Mouse (Mus musculus) stomach, embryonic 15.5 days (tissue): ENCODE data around the gene Col5a2. TPM values are rescaled to one million over a fixed set of nuclear protein-coding genes. Genes with fewer than 3 reads are reported as not detected.
"Not testable (repeated sequence)": the region's sequence is repeated elsewhere in the genome, so short reads cannot be mapped to it uniquely, and the experiment has no call there.

Experiments
- ATAC-seq: fragments of 200-750 bp; cut with Nextera tagmentation; 2 replicates; pipeline ENCODE4 v1.8.0; 2017; ENCODE audit warnings: low read depth, moderate number of reproducible peaks, moderate TSS enrichment; ENCODE audit not compliant: insufficient read depth, low FRiP score
- H3K27ac ChIP-seq: fragments of 300-500 bp; sonication (generic); 2 replicates; pipeline ENCODE4 v1.5.1; 2015; ENCODE audit warnings: mild to moderate bottlenecking, inconsistent platforms
- H3K27me3 ChIP-seq: fragments of 300-500 bp; sonication (generic); replicated peaks from 2 replicates; pipeline ENCODE4 v1.6.1; 2015; ENCODE audit warnings: inconsistent platforms
- H3K36me3 ChIP-seq: fragments of 300-500 bp; sonication (generic); 2 replicates; pipeline ENCODE4 v1.6.1; 2015; ENCODE audit warnings: inconsistent platforms
- H3K4me1 ChIP-seq: fragments of 300-500 bp; sonication (generic); 2 replicates; pipeline ENCODE4 v1.6.1; 2015; ENCODE audit warnings: inconsistent platforms
- H3K4me2 ChIP-seq: fragments of 300-500 bp; sonication (generic); 2 replicates; pipeline ENCODE4 v1.6.1; 2015; ENCODE audit warnings: mild to moderate bottlenecking, inconsistent platforms
- H3K4me3 ChIP-seq: fragments of 300-500 bp; sonication (generic); replicated peaks from 2 replicates; pipeline ENCODE4 v1.5.1; 2015; ENCODE audit warnings: inconsistent platforms
- H3K9ac ChIP-seq: fragments of 300-500 bp; sonication (generic); 2 replicates; pipeline ENCODE4 v1.6.1; 2015; ENCODE audit warnings: inconsistent platforms
- H3K9me3 ChIP-seq: fragments of 300-500 bp; sonication (generic); 2 replicates; pipeline ENCODE4 v1.6.1; 2016; ENCODE audit warnings: inconsistent platforms
- WGBS: fragments of 180-500 bp; shearing (Covaris S2); methylation state at CpG from one replicate; pipeline ENCODE4 v1.1.7; 2015; 5-methylcytosine and 5-hydroxymethylcytosine counted together
- polyA plus RNA-seq: library from polyadenylated mRNA; unstranded; fragments of >200 nt; fragmentation: Nextera tagmentation; extraction: Ambion mirVana; gene quantifications from 2 replicates; pipeline ENCODE4 v1.2.1, GENCODE M21; 2015

Col5a2 gene
- 91.0 and 95.4 TPM in 2 replicates for polyA plus RNA-seq

- Histone ChIP-seq H3K9ac (peak within 1 kb of the TSS; percentile 48), H3K4me1 (no peaks in the 10 kb centered on the region), H3K4me3 (peak within 1 kb of the TSS; percentile 46), H3K9me3 (no peaks in the 10 kb centered on the region), H3K27ac (peak within 1 kb of the TSS; percentile 94), H3K4me2 (peak within 1 kb of the TSS; percentile 42), H3K27me3 (no peaks in the 10 kb centered on the region), H3K36me3 (no peaks in the 10 kb centered on the region)
- ATAC-seq = peak; percentile 39; the same call in 1 of the 2 replicates
- WGBS = 9% methylated on average over 12 of the region's 12 CpGs
These were observed at the start of gene Col5a2 for GRCm38 (mm10) chr1:45502865-45503332. Gene Col5a2, minus strand, starts transcription at chr1:45503282.

- Histone ChIP-seq H3K27me3 (no peaks in the 10 kb centered on the region), H3K4me3 (no peak overlapping the region), H3K27ac (no peak overlapping the region), H3K4me2 (no peak overlapping the region), H3K36me3 (no peaks in the 10 kb centered on the region), H3K4me1 (no peaks in the 10 kb centered on the region), H3K9ac (no peak overlapping the region), H3K9me3 (no peaks in the 10 kb centered on the region)
- WGBS = 50% methylated on average over 4 of the region's 4 CpGs
- no peak for ATAC-seq
These were observed 47.4 kb upstream of the Col5a2 start for GRCm38 (mm10) chr1:45550531-45550930.

GRCm38 (mm10) chr1:45541888-45542287, 38.8 kb upstream of the Col5a2 start:
- H3K4me2 ChIP-seq = no peak overlapping the region
- H3K27me3 ChIP-seq = no peaks in the 10 kb centered on the region
- H3K27ac ChIP-seq = peak overlapping the region; percentile 58; the same call in 1 of the 2 replicates
- H3K4me1 ChIP-seq = no peaks in the 10 kb centered on the region
- no peaks in the 10 kb centered on the region for H3K9me3 ChIP-seq
- no peak overlapping the region for H3K4me3 ChIP-seq
- peak; percentile 74; the same call in 1 of the 2 replicates for ATAC-seq
- H3K36me3 ChIP-seq = no peaks in the 10 kb centered on the region
- WGBS = 5% methylated on average over 1 of the region's 1 CpGs
- no peak overlapping the region for H3K9ac ChIP-seq

DNA sequence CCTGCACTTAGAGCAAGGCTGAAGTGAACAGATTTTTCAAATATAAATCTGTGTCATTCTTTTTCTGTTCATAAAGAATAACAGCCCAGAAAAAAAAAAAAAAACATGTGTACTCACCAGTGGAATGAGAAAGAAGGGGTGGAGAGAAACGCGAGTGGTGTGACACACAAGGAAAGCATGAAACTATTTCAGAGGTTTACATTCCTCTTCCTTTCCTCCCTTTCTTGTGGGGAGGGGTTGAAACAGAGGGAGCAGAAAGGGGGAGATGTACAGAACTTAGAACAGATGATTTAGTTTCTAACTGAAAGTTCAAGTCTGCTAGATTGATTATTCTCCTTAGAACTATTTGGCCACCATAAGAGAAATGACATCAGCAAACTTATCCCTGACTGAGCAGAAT, 38.1 kb upstream of the Col5a2 start:
- 26% methylated on average over 2 of the region's 2 CpGs for WGBS
- Histone ChIP-seq H3K27me3 (no peaks in the 10 kb centered on the region), H3K4me2 (no peak overlapping the region), H3K9ac (no peak overlapping the region), H3K9me3 (no peaks in the 10 kb centered on the region), H3K36me3 (no peaks in the 10 kb centered on the region), H3K4me1 (no peaks in the 10 kb centered on the region), H3K27ac (peak overlapping the region; percentile 58), H3K4me3 (no peak overlapping the region)
- ATAC-seq = peak; percentile 54; the same call in 1 of the 2 replicates

DNA sequence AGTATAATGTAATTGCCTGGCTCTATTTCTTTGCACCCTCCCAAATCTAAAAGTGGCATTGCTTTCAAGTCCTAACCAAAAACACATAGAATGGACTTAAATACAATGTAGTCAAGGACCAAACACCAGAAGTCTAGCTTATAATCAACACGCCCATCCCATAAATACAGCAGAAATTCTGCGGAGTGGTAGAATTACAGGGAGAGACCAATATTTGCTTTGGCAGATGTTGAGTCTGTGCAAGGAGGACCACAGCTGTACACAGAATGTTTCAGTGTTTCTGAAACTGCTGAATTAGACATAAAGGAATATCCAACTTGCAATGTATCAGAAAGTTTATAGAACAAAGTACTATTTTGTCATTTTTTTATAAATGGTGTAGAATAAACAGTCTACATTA, 28.4 kb upstream of the Col5a2 start:
- Histone ChIP-seq H3K4me3 (no peak overlapping the region), H3K27me3 (no peaks in the 10 kb centered on the region), H3K9me3 (no peaks in the 10 kb centered on the region), H3K4me2 (no peak overlapping the region), H3K27ac (no peak overlapping the region), H3K4me1 (no peaks in the 10 kb centered on the region), H3K36me3 (no peaks in the 10 kb centered on the region), H3K9ac (no peak overlapping the region)
- WGBS = 64% methylated on average over 2 of the region's 2 CpGs
- ATAC-seq = no peak

GRCm38 (mm10) chr1:45527476-45527875, 24.4 kb upstream of the Col5a2 start:
- not testable (repeated sequence) for H3K4me1 ChIP-seq, H3K4me2 ChIP-seq, H3K36me3 ChIP-seq, H3K9me3 ChIP-seq, H3K27me3 ChIP-seq, H3K4me3 ChIP-seq, H3K27ac ChIP-seq, H3K9ac ChIP-seq, ATAC-seq

DNA sequence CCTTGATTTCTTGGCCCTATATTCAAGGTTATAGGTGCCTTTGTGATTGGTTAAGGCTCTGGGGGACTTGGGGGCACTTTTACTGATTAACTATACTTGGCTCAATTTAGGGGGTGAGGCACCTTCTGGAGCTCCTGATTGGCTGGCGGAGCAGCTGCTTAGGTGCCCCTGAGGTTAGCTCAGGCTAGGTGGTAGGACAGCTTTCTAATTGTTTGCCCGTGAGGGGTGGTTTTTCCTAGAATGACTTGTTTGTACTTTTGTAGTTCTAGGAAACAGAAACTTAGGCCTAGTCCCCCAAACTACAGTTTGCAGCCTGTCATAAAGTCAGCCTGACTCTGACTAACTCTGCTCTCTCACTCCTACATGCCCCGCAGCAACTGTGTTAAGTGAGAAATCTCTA, 20.5 kb upstream of the Col5a2 start:
- Histone ChIP-seq H3K4me2 (no peak overlapping the region), H3K9me3 (no peaks in the 10 kb centered on the region), H3K9ac (no peak overlapping the region), H3K27ac (no peak overlapping the region), H3K4me3 (no peak overlapping the region), H3K36me3 (no peaks in the 10 kb centered on the region), H3K27me3 (no peaks in the 10 kb centered on the region), H3K4me1 (no peaks in the 10 kb centered on the region)
- no peak for ATAC-seq
- WGBS = 79% methylated on average over 3 of the region's 3 CpGs

DNA sequence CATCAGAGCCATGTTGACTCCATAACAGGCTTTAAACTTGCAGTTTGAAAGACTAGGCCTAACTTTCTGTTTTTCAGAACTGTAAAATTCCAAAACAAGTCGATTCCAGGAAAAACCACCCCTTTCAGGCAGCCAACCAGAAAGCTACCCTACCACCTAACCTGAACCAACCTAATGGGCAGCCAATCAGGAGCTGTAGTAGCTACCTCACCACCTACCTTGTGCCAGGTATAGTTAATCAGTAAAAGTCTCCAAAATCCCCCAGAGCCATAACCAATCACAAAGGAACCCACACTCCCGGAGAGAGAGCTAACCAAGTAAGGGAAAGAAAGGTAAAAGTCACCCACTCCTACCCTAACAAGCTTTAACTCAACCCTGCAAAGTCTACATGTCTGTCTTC, 18.4 kb upstream of the Col5a2 start:
- Histone ChIP-seq H3K36me3 (no peaks in the 10 kb centered on the region), H3K4me2 (no peak overlapping the region), H3K9ac (no peak overlapping the region), H3K27ac (no peak overlapping the region), H3K4me1 (no peaks in the 10 kb centered on the region), H3K9me3 (no peaks in the 10 kb centered on the region), H3K27me3 (no peaks in the 10 kb centered on the region), H3K4me3 (no peak overlapping the region)
- no peak for ATAC-seq
- 83% methylated on average over 2 of the region's 2 CpGs for WGBS

DNA sequence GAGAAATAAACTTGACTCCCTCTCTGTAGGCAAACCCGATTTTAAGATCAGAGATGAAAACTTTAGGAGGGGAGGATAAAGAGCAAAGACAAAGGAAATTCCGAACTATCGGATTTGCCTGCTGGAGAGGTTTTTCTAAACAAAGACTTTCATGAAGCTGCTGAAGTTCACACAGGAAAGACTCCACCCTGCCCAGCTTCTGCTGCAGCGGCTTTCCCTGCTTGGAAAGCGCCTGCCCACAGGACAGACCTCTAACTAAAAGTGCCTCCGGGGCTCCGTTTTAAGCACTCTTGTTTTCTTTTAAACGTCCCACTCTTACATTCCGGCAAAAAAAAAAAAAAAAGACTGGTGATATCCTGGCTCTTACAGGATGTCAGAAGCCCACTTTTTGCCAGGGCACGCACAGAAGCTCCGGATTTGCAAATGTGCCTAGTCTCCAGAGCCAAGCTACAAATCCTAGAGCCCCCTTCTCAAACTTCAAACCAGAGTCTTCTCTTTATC, 791 bp downstream of the Col5a2 start:
- Histone ChIP-seq H3K4me3 (peak overlapping the region; percentile 46), H3K9me3 (no peaks in the 10 kb centered on the region), H3K36me3 (no peaks in the 10 kb centered on the region), H3K4me1 (no peaks in the 10 kb centered on the region), H3K27ac (peak overlapping the region; percentile 94), H3K27me3 (no peaks in the 10 kb centered on the region), H3K4me2 (peak overlapping the region; percentile 42), H3K9ac (peak overlapping the region; percentile 48)
- ATAC-seq = no peak
- 6% methylated on average over 11 of the region's 11 CpGs for WGBS

GRCm38 (mm10) chr1:45501437-45501836, 1.6 kb downstream of the Col5a2 start:
- 25% methylated on average over 6 of the region's 6 CpGs for WGBS
- Histone ChIP-seq H3K4me3 (peak overlapping the region; percentile 46), H3K36me3 (no peaks in the 10 kb centered on the region), H3K4me1 (no peaks in the 10 kb centered on the region), H3K27me3 (no peaks in the 10 kb centered on the region), H3K27ac (peak overlapping the region; percentile 94), H3K9me3 (no peaks in the 10 kb centered on the region), H3K4me2 (peak overlapping the region; percentile 42; the same call in 1 of the 2 replicates), H3K9ac (peak overlapping the region; percentile 48; the same call in 1 of the 2 replicates)
- ATAC-seq = no peak

GRCm38 (mm10) chr1:45500456-45500855, 2.6 kb downstream of the Col5a2 start:
- ATAC-seq = no peak
- no peaks in the 10 kb centered on the region for H3K27me3 ChIP-seq
- H3K36me3 ChIP-seq = no peaks in the 10 kb centered on the region
- 54% methylated on average over 6 of the region's 6 CpGs for WGBS
- H3K9ac ChIP-seq = no peak overlapping the region
- H3K4me2 ChIP-seq = peak overlapping the region; percentile 8; the same call in 1 of the 2 replicates
- H3K9me3 ChIP-seq = no peaks in the 10 kb centered on the region
- H3K27ac ChIP-seq = no peak overlapping the region
- no peaks in the 10 kb centered on the region for H3K4me1 ChIP-seq
- no peak overlapping the region for H3K4me3 ChIP-seq

GRCm38 (mm10) chr1:45495025-45495424, 8.1 kb downstream of the Col5a2 start:
- 83% methylated on average over 2 of the region's 2 CpGs for WGBS
- no peak overlapping the region for H3K4me3 ChIP-seq
- H3K4me2 ChIP-seq = no peak overlapping the region
- no peaks in the 10 kb centered on the region for H3K9me3 ChIP-seq
- H3K27me3 ChIP-seq = no peaks in the 10 kb centered on the region
- no peak overlapping the region for H3K9ac ChIP-seq
- H3K4me1 ChIP-seq = no peaks in the 10 kb centered on the region
- H3K27ac ChIP-seq = no peak overlapping the region
- H3K36me3 ChIP-seq = no peaks in the 10 kb centered on the region
- no peak for ATAC-seq
